Mouse (Mus musculus): ENCODE measurements at regions not wholly inside any gene's neighbourhood (a gene's known extent, or its start where the extent isn't known, plus 50 kb on each side); places are given as distances from the start of the nearest gene placed in this dataset.
A peak's percentile ranks its signal among the peaks of the same experiment; 100 is the strongest.

GRCm38 (mm10) chr12:14088960-14089359 is 62.9 kb downstream of the Fam84a start:
- DNase-seq = no peak

GRCm38 (mm10) chr12:14082771-14083170 is 69.1 kb downstream of the Fam84a start:
- DNase-seq = no peak

- no peak for DNase-seq
Measured at GRCm38 (mm10) chr12:14079892-14080291, 72.0 kb downstream of the Fam84a start.

GRCm38 (mm10) chr12:14069049-14069448 is 82.8 kb downstream of the Fam84a start:
- peak; percentile 12 to 20 for DNase-seq

- DNase-seq = no peak
Measured at GRCm38 (mm10) chr12:14065401-14065800, 86.5 kb downstream of the Fam84a start.

- DNase-seq = no peak
Measured at GRCm38 (mm10) chr12:14063276-14063675, 88.6 kb downstream of the Fam84a start.

GRCm38 (mm10) chr12:14056116-14056515 is 95.7 kb downstream of the Fam84a start:
- DNase-seq = peak in 1 of 2 experiments; percentile 0

GRCm38 (mm10) chr12:14032363-14032762 is 119.5 kb downstream of the Fam84a start:
- DNase-seq = no peak

- DNase-seq = no peak
Measured at GRCm38 (mm10) chr12:14015271-14015670, 136.6 kb downstream of the Fam84a start.

GRCm38 (mm10) chr12:14005991-14006390 is 145.9 kb downstream of the Fam84a start:
- DNase-seq = no peak

GRCm38 (mm10) chr12:14001672-14002071 is 150.2 kb downstream of the Fam84a start:
- no peak for DNase-seq

GRCm38 (mm10) chr12:13984396-13984776 is 167.5 kb downstream of the Fam84a start:
- no peak for DNase-seq

- peak in 1 of 2 experiments; percentile 1 for DNase-seq
Measured at GRCm38 (mm10) chr12:13983631-13984395, 168.0 kb downstream of the Fam84a start.

- no peak for DNase-seq
Measured at GRCm38 (mm10) chr12:13964537-13964936, 187.3 kb downstream of the Fam84a start.

- DNase-seq = no peak
Measured at GRCm38 (mm10) chr12:13939494-13939893, 212.4 kb downstream of the Fam84a start.

- no peak for DNase-seq
Measured at GRCm38 (mm10) chr12:13921066-13921465, 230.8 kb downstream of the Fam84a start.

GRCm38 (mm10) chr12:13883317-13883716 is 268.5 kb downstream of the Fam84a start:
- no peak for DNase-seq

GRCm38 (mm10) chr12:13869161-13869560 is 282.7 kb downstream of the Fam84a start:
- no peak for DNase-seq

GRCm38 (mm10) chr12:13861226-13861625 is 290.6 kb downstream of the Fam84a start:
- DNase-seq = no peak

GRCm38 (mm10) chr12:13844532-13845485 is 307.0 kb downstream of the Fam84a start:
- DNase-seq = peak in 1 of 2 experiments; percentile 18

- no peak for DNase-seq
Measured at GRCm38 (mm10) chr12:13843423-13844080, 308.3 kb downstream of the Fam84a start.

GRCm38 (mm10) chr12:13841238-13841637 is 310.6 kb downstream of the Fam84a start:
- DNase-seq = no peak

GRCm38 (mm10) chr12:13834723-13835122 is 317.1 kb downstream of the Fam84a start:
- no peak for DNase-seq
